In genomic region chr10:51609741-51610425, GRCm38 (mm10) we compare ENCODE assay signal across 30 mouse cellular contexts. TPM values are rescaled to one million over a fixed set of nuclear protein-coding genes. Genes with fewer than 3 reads are reported as not detected.
"Had no signal": no experiment of that assay in that cellular context is flagged by ENCODE, and none has a peak within 500 bp of the region (broad histone marks: within the 10 kb centered on the region; RNA-seq: fewer than 3 reads in every experiment).

No protein-coding gene starts in this region.

- H3K27ac ChIP-seq: gastrocnemius, adult 2 months; heart, adult 2 months; heart, embryonic 13.5 days; heart, embryonic 15.5 days; hindbrain, embryonic 10.5 days; hindbrain, embryonic 13.5 days; hindbrain, embryonic 15.5 days; hindbrain, postnatal 0 days; kidney, embryonic 15.5 days; kidney, postnatal 0 days; layer of hippocampus, adult 2 months; left cerebral cortex, adult 2 months; limb, embryonic 10.5 days; limb, embryonic 12.5 days; liver, embryonic 12.5 days; liver, embryonic 14.5 days had no signal

- H3K4me1 ChIP-seq: hindbrain, embryonic 10.5 days; hindbrain, embryonic 13.5 days; hindbrain, embryonic 15.5 days; kidney, embryonic 15.5 days; limb, embryonic 10.5 days; limb, embryonic 12.5 days; liver, embryonic 12.5 days had no signal

- H3K4me3 ChIP-seq: gastrocnemius, adult 2 months; heart, adult 2 months; heart, embryonic 13.5 days; heart, embryonic 15.5 days; hindbrain, embryonic 10.5 days; hindbrain, embryonic 13.5 days; hindbrain, embryonic 15.5 days; kidney, embryonic 15.5 days; layer of hippocampus, adult 2 months; left cerebral cortex, adult 2 months; limb, embryonic 10.5 days; limb, embryonic 12.5 days; liver, embryonic 12.5 days had no signal

- DNase-seq: forebrain, postnatal 0 days; gastrocnemius, adult 2 months; gastrocnemius, postnatal 10 days; gastrocnemius, postnatal 25 days; heart, adult 2 months; heart, postnatal 14 days; heart, postnatal 4 days; kidney, adult 11 months; kidney, adult 2 months; kidney, adult 9 months; kidney, postnatal 14 days; kidney, postnatal 36 days had no signal

- H3K4me2 ChIP-seq: heart, embryonic 11.5 days; heart, embryonic 13.5 days; heart, embryonic 15.5 days; hindbrain, embryonic 13.5 days; hindbrain, embryonic 15.5 days; kidney, embryonic 15.5 days; limb, embryonic 12.5 days; liver, embryonic 12.5 days had no signal

- H3K9me3 ChIP-seq: heart, embryonic 13.5 days; heart, embryonic 15.5 days; hindbrain, embryonic 10.5 days; hindbrain, embryonic 13.5 days; hindbrain, embryonic 15.5 days; kidney, embryonic 15.5 days; limb, embryonic 10.5 days; limb, embryonic 12.5 days; liver, embryonic 12.5 days had no signal

- ATAC-seq: forebrain, postnatal 0 days; hindbrain, postnatal 0 days; liver, embryonic 12.5 days had no signal

- H3K36me3 ChIP-seq: heart, embryonic 13.5 days; heart, embryonic 15.5 days; hindbrain, embryonic 10.5 days; hindbrain, embryonic 13.5 days; hindbrain, embryonic 15.5 days; kidney, embryonic 15.5 days; limb, embryonic 10.5 days; limb, embryonic 12.5 days; liver, embryonic 12.5 days had no signal

- H3K9ac ChIP-seq: forebrain, postnatal 0 days; heart, embryonic 13.5 days; heart, embryonic 15.5 days; hindbrain, embryonic 13.5 days; hindbrain, embryonic 15.5 days; kidney, embryonic 15.5 days; limb, embryonic 12.5 days; liver, embryonic 12.5 days; liver, embryonic 14.5 days had no signal

- H3K27me3 ChIP-seq: heart, embryonic 13.5 days; heart, embryonic 15.5 days; hindbrain, embryonic 13.5 days; hindbrain, embryonic 15.5 days; kidney, embryonic 15.5 days; limb, embryonic 12.5 days; liver, embryonic 12.5 days had no signal

RNA-seq across cellular contexts. Expression of gene Fam162b, which starts 19.6 kb away (rescaled TPM):
- polyA plus RNA-seq: heart, adult 2 months; heart, postnatal 0 days; kidney, adult 2 months; liver, adult 2 months; liver, embryonic 14.5 days had no signal

RNA-seq across cellular contexts. Expression of gene Gprc6a, which starts 21.4 kb away (rescaled TPM):
- polyA plus RNA-seq: heart, embryonic 11.5 days; heart, embryonic 13.5 days; heart, embryonic 15.5 days; heart, postnatal 0 days; hindbrain, embryonic 10.5 days; hindbrain, embryonic 13.5 days; hindbrain, embryonic 15.5 days; kidney, adult 2 months; kidney, embryonic 15.5 days; limb, embryonic 10.5 days; limb, embryonic 12.5 days; limb, embryonic 14.5 days; liver, adult 2 months; liver, embryonic 12.5 days; liver, embryonic 14.5 days had no signal
